Mouse (Mus musculus) CH12.LX (cell line): Measurements from ENCODE around the gene Atp2b2. TPM values are rescaled to one million over a fixed set of nuclear protein-coding genes. Genes with fewer than 3 reads are reported as not detected.

Experiments
- DNase-seq: peaks from one replicate; pipeline ENCODE4 v3.0.0-alpha.2; 2013; ENCODE audit errors: extremely low read depth
- H3K27ac ChIP-seq: 2 replicates; pipeline ENCODE4 v1.5.1; 2012; ENCODE audit warnings: low read depth, mild to moderate bottlenecking, control low read depth, moderate library complexity; ENCODE audit not compliant: insufficient read depth
- H3K27me3 ChIP-seq: replicated peaks from 2 replicates; pipeline ENCODE3; 2012; ENCODE audit warnings: inconsistent platforms
- H3K36me3 ChIP-seq, 2 experiments: replicated peaks in 1 of 2; 2 replicates each; pipeline versions ENCODE3 to v1.6.1; 2012; ENCODE audit warnings: inconsistent platforms in 1 of 2, low read length in 1 of 2, mild to moderate bottlenecking in 1 of 2, mixed read lengths in 1 of 2, moderate library complexity in 1 of 2; ENCODE audit not compliant: control insufficient read depth in 1 of 2, insufficient read depth in 1 of 2
- H3K4me1 ChIP-seq, 2 experiments: 2 replicates each; pipeline ENCODE4 v1.6.1; 2012; ENCODE audit warnings: inconsistent platforms in 1 of 2, moderate library complexity in 1 of 2; ENCODE audit not compliant: insufficient read depth in 2 of 2, control insufficient read depth in 1 of 2
- H3K4me2 ChIP-seq: 2 replicates; pipeline ENCODE4 v1.6.1; 2012; ENCODE audit warnings: low read depth, mild to moderate bottlenecking, control low read depth; ENCODE audit not compliant: poor library complexity, insufficient read depth, severe bottlenecking
- H3K4me3 ChIP-seq, 3 experiments: fragments of 150-350 bp in 1 of 3; sonication (generic) in 1 of 3; replicated peaks in 1 of 3; 2 replicates each; pipeline versions ENCODE3 to v1.5.1; 2011 to 2012; ENCODE audit warnings: low read depth in 2 of 3, low read length in 2 of 3, mild to moderate bottlenecking in 2 of 3, moderate library complexity in 2 of 3, control low read depth in 1 of 3, improper control_type of control experiment in 1 of 3, inconsistent platforms in 1 of 3, mixed read lengths in 1 of 3; ENCODE audit not compliant: poor library complexity in 1 of 3
- H3K79me2 ChIP-seq: replicated peaks from 2 replicates; pipeline ENCODE4 v1.6.1; 2012; ENCODE audit warnings: mild to moderate bottlenecking, moderate library complexity; ENCODE audit not compliant: control insufficient read depth, poor library complexity, insufficient read depth, severe bottlenecking; ENCODE audit errors: extremely low read depth
- H3K9ac ChIP-seq: 2 replicates; pipeline ENCODE4 v1.6.1; 2012; ENCODE audit warnings: low read depth, mild to moderate bottlenecking, control low read depth, moderate library complexity; ENCODE audit not compliant: insufficient read depth
- H3K9me3 ChIP-seq: replicated peaks from 2 replicates; pipeline ENCODE3; 2012; ENCODE audit warnings: low read length, inconsistent platforms, mixed read lengths
- CHD1 ChIP-seq: IDR thresholded peaks from 2 replicates; pipeline ENCODE4 v1.6.1; 2012; ENCODE audit warnings: low read depth, low read length, improper control_type of control experiment, inconsistent platforms
- CTCF ChIP-seq, 2 experiments: IDR thresholded peaks in 1 of 2; conservative IDR thresholded peaks in 1 of 2; 2 replicates each; pipeline ENCODE4 v1.5.1; 2011 to 2012; ENCODE audit warnings: low read depth in 2 of 2, low read length in 2 of 2, improper control_type of control experiment in 1 of 2, inconsistent platforms in 1 of 2, mild to moderate bottlenecking in 1 of 2, moderate library complexity in 1 of 2
- E2F4 ChIP-seq: IDR thresholded peaks from 2 replicates; pipeline ENCODE4 v1.6.1; 2011; ENCODE audit warnings: low read depth, low read length, improper control_type of control experiment; ENCODE audit not compliant: insufficient replicate concordance
- HCFC1 ChIP-seq: IDR thresholded peaks from 2 replicates; pipeline ENCODE4 v1.6.1; 2012; ENCODE audit warnings: low read depth, mild to moderate bottlenecking, inconsistent platforms, low read length, improper control_type of control experiment
- IRF4 ChIP-seq: IDR thresholded peaks from 2 replicates; pipeline ENCODE4 v1.6.1; 2014; ENCODE audit warnings: low read depth, mild to moderate bottlenecking, inconsistent platforms, low read length, improper control_type of control experiment
- JUN ChIP-seq: IDR thresholded peaks from 2 replicates; pipeline ENCODE4 v1.6.1; 2011; ENCODE audit warnings: low read depth, mild to moderate bottlenecking, low read length, improper control_type of control experiment, moderate library complexity; ENCODE audit not compliant: insufficient read depth
- KAT2A ChIP-seq: IDR thresholded peaks from 2 replicates; pipeline ENCODE4 v1.6.1; 2012; ENCODE audit warnings: low read length, improper control_type of control experiment, inconsistent platforms; ENCODE audit not compliant: insufficient replicate concordance
- MAX ChIP-seq: IDR thresholded peaks from 2 replicates; pipeline ENCODE4 v1.6.1; 2011; ENCODE audit warnings: low read length, improper control_type of control experiment
- MEF2A ChIP-seq: IDR thresholded peaks from 2 replicates; pipeline ENCODE4 v1.6.1; 2014; ENCODE audit warnings: low read depth, mild to moderate bottlenecking, inconsistent platforms, low read length, improper control_type of control experiment, borderline replicate concordance
- MXI1 ChIP-seq: IDR thresholded peaks from 2 replicates; pipeline ENCODE4 v1.6.1; 2011; ENCODE audit warnings: mild to moderate bottlenecking, low read depth, low read length, improper control_type of control experiment
- NELFE ChIP-seq: IDR thresholded peaks from 2 replicates; pipeline ENCODE4 v1.6.1; 2011; ENCODE audit warnings: low read depth, low read length, improper control_type of control experiment
- NRF1 ChIP-seq: IDR thresholded peaks from 2 replicates; pipeline ENCODE4 v1.6.1; 2014; ENCODE audit warnings: low read depth, mild to moderate bottlenecking, inconsistent platforms, low read length, improper control_type of control experiment, moderate library complexity
- PAX5 ChIP-seq: IDR thresholded peaks from 2 replicates; pipeline ENCODE4 v1.6.1; 2012; ENCODE audit warnings: low read length, inconsistent platforms, mixed read lengths
- POLR2A ChIP-seq: IDR thresholded peaks from 2 replicates; pipeline ENCODE4 v1.6.1; 2011; ENCODE audit warnings: low read depth, mild to moderate bottlenecking, improper control_type of control experiment, low read length
- RCOR1 ChIP-seq: conservative IDR thresholded peaks from 2 replicates; pipeline ENCODE4 v1.6.1; 2012; ENCODE audit warnings: low read depth, mild to moderate bottlenecking, inconsistent platforms, low read length, improper control_type of control experiment
- SMC3 ChIP-seq: IDR thresholded peaks from 2 replicates; pipeline ENCODE4 v1.6.1; 2011; ENCODE audit warnings: low read depth, low read length, improper control_type of control experiment
- TBP ChIP-seq: conservative IDR thresholded peaks from 2 replicates; pipeline ENCODE4 v1.6.1; 2011; ENCODE audit warnings: low read depth, low read length, improper control_type of control experiment
- TCF12 ChIP-seq: IDR thresholded peaks from 2 replicates; pipeline ENCODE4 v1.6.1; 2014; ENCODE audit warnings: low read depth, mild to moderate bottlenecking, inconsistent platforms, low read length, improper control_type of control experiment
- ZMIZ1 ChIP-seq: IDR thresholded peaks from 2 replicates; pipeline ENCODE4 v1.6.1; 2012; ENCODE audit warnings: low read depth, mild to moderate bottlenecking, inconsistent platforms, low read length, improper control_type of control experiment
- ZNF384 ChIP-seq: IDR thresholded peaks from 2 replicates; pipeline ENCODE4 v1.6.1; 2012; ENCODE audit warnings: low read depth, low read length, improper control_type of control experiment, inconsistent platforms
- dilution Hi-C: fragments of 300-500 bp; cut with MboI; formaldehyde crosslinking; loops from 2 replicates; pipeline ENCODE4 v1.14.3; 2020; ENCODE audit warnings: low sequenced_read_pairs; ENCODE audit not compliant: extremely low pct_unique_long_range_greater_than_20kb, extremely low pct_ligation_motif_present
- in situ Hi-C: fragments of 300-500 bp; cut with MboI; formaldehyde crosslinking; loops from 3 replicates; pipeline ENCODE4 v1.14.3; 2019; ENCODE audit warnings: low sequenced_read_pairs, low pct_ligation_motif_present, low pct_unique_long_range_greater_than_20kb, mixed read lengths
- polyA plus RNA-seq: library from polyadenylated mRNA; unstranded; fragments of >175 nt; gene quantifications from 2 replicates; pipeline ENCODE4 v1.2.1, GENCODE M21; 2012; ENCODE audit warnings: low read depth; ENCODE audit not compliant: insufficient read length
- total RNA-seq, 2 experiments: library from RNA; depleted of rRNA; stranded (reverse); fragments of 300-350 nt in 1 of 2; fragments of >200 nt in 1 of 2; gene quantifications; 2 replicates each; pipeline ENCODE4 v1.2.3; 2012 to 2014

Gene Atp2b2
- total and polyA plus RNA-seq, 3 experiments, result not detected

GRCm38 (mm10) chr6:114035704-114036103 is 6.7 kb downstream of the Atp2b2 start:
- in situ Hi-C loops, result no loop called here
- H3K9ac ChIP-seq, result no peak overlapping the region
- no peaks in the 10 kb centered on the region for H3K79me2 ChIP-seq
- no peaks in the 10 kb centered on the region for H3K36me3 ChIP-seq
- H3K4me2 ChIP-seq, result no peak overlapping the region
- DNase-seq, result no peak
- H3K4me1 ChIP-seq, result no peaks in the 10 kb centered on the region
- H3K27me3 ChIP-seq, result peaks cover 87% of the 10 kb centered on the region
- TF ChIP-seq CHD1 (no peak), KAT2A (no peak), RCOR1 (no peak), E2F4 (no peak), MAX (no peak), TBP (no peak), IRF4 (no peak), NRF1 (no peak), MXI1 (no peak), SMC3 (no peak), ZMIZ1 (no peak), HCFC1 (no peak), ZNF384 (no peak), MEF2A (no peak), TCF12 (no peak), POLR2A (no peak)
- dilution Hi-C loops, result no loop called here
- H3K9me3 ChIP-seq, result no peaks in the 10 kb centered on the region
- H3K27ac ChIP-seq, result no peak overlapping the region
- no peak overlapping the region for H3K4me3 ChIP-seq

DNA sequence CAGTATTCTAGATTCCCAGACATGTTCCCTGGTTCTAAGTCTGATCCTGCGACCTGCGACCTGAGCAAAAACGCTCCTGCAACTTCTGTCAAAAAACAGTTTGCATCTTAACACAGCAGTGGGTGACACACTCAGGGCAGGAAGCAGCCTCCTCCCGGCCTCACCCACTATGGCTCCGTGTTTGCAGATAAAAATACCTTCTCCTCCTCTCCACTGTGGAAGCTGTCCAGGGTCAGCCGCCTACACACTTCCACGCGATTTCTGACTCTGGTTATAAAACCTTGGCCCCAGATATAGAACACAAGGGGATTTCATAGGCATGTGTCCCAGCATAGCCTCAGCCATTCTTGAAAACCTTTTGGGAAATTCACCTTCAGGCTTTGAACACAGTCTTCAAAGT is 9.6 kb downstream of the Atp2b2 start:
- in situ Hi-C loops, result no loop called here
- H3K27ac ChIP-seq, result no peak overlapping the region
- no peaks in the 10 kb centered on the region for H3K79me2 ChIP-seq
- no peaks in the 10 kb centered on the region for H3K4me1 ChIP-seq
- no peak overlapping the region for H3K4me2 ChIP-seq
- no peak for DNase-seq
- no peak overlapping the region for H3K9ac ChIP-seq
- H3K4me3 ChIP-seq, result no peak overlapping the region
- no peaks in the 10 kb centered on the region for H3K9me3 ChIP-seq
- dilution Hi-C loops, result no loop called here
- H3K36me3 ChIP-seq, result no peaks in the 10 kb centered on the region
- peaks cover 89% of the 10 kb centered on the region for H3K27me3 ChIP-seq
- no peak for TF ChIP-seq NELFE
- no peak for TF ChIP-seq TCF12
- no peak for TF ChIP-seq MAX
- TF ChIP-seq JUN, result no peak
- TF ChIP-seq CTCF (conservative IDR thresholded peaks at IDR 0.05 in 1 of 2, IDR thresholded peaks at IDR 0.05 in 1 of 2; ENCODE audit: low read depth in 2 of 2, low read length in 2 of 2), result no peak
- no peak for TF ChIP-seq PAX5
